Mouse (Mus musculus): ENCODE data around the gene Lta.

Lta gene

DNA sequence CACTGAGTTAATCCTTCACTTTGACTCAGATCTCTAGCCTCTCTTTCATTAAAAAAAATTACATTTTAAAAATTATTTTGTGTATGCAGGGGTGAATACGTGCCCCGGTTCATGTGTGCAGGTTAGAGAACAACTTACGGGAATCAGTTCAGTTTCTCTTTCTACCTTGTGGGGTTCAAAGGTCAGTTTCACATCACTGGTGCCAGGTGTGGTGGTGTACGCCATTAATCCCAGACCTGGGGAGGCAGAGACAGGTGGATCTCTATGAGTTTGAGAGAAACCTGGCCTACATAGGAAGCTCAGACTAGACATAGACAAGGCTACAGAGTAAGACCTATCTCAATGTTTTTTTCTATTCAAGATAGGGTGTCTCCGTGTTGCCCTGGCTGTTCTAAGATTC, 7.9 kb upstream of the Lta start:
- in situ Hi-C loops (cut with MboI, MseI): loop anchor here (10.0 to 25.0 kb wide), 2 partner anchors 799 to 1458 kb away; partner anchors contain the start of gene H2-T24

DNA sequence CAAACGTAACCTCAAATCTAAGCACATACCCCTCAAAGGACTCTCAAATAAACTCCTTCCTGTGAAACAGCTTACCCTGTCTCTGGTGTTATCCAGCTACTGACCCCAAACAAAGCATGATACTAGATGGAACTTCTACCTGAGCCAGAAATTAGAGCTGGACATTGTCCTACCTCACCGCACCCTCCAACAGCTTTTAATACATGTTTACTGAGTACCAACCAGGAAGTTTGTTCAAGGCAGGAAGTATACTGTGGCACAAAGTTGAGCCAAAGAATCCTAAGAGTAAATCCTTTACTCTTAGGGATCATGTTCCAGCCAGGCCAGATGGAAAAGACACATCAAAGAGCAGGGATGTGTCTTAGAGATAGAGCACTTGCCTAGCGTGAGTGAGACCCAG, 5.4 kb upstream of the Lta start:
- in situ Hi-C loops (cut with MboI, MseI): loop anchor here (10.0 to 25.0 kb wide), 2 partner anchors 802 to 1456 kb away; partner anchors contain the start of gene H2-T24

DNA sequence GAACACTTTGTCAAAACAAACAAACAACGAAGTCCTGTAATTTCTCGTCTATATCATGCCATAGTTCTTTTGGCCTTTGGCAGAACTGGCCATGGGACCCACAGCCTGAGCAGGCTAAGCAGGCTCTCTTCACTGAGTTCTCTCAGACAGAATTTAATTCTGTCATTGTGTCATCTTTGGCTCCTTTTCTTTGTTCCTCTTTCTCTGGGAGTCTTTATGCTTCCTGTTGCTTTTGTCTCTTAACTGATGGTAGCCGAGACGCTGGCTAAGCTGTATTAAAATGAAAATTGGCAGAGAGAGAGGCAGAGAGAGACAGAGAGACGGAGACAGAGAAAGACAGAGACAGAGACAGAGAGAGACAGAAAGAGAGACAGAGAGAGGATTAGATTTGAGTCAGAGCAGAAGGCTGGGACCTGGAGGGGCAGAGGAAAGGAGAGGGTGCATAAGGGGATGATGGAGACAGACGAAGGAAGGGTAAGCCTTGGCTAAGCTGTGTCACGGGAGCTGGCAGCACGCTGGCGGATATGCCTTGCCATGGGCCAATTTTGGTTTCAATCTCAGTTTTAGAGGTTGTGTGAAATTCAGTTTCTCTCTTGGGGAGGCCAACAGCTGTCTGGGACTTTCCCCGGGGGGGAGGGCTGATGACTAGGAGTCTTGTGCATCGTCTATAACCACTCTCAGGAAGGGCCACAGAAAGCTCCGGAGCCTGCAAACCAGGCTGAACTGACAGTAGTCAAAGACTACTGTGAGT, 4.8 kb upstream of the Lta start:
- in situ Hi-C loops (cut with MboI, MseI): loop anchor here (10.0 to 25.0 kb wide), 2 partner anchors 802 to 1455 kb away; partner anchors contain the start of gene H2-T24

GRCm38 (mm10) chr17:35205380-35205769, 224 bp upstream of the Lta start:
- in situ Hi-C loops (cut with MboI, MseI): loop anchor here (25.0 kb wide), 1 partner anchor 807 kb away; the partner anchor contains the start of gene H2-T24

DNA sequence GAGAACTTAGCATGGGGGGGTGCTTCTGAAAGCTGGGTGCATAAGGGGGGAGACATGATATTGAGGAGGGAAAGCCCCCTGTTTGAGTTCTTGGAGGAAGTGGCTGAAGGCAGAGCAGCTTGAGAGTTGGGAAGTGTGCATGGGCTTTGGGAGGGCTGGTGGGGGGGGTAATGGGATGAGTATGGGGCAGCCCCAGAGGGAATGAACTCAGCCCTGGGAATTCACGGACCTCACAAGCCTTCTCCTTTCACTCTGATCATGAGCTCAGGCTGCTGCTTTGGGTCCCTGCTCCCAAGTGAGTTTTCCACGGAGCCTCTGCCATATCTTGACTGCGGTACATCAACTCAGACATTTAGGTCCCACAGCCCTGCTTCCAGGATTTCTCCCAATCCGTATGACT, 2.7 kb downstream of the Lta start:
- in situ Hi-C loops (cut with MboI, MseI): loop anchor here (25.0 kb wide), 1 partner anchor 810 kb away; the partner anchor contains the start of gene H2-T24

GRCm38 (mm10) chr17:35201787-35202186, 3.4 kb downstream of the Lta start, which contains the start of gene Tnf:
Gene Tnf (minus strand): TSS chr17:35202007.
- in situ Hi-C loops (cut with MboI, MseI): loop anchor here (25.0 kb wide), 1 partner anchor 811 kb away; the partner anchor contains the start of gene H2-T24

GRCm38 (mm10) chr17:35201128-35201527, 4.0 kb downstream of the Lta start:
- in situ Hi-C loops (cut with MboI, MseI): loop anchor here (25.0 kb wide), 1 partner anchor 811 kb away; the partner anchor contains the start of gene H2-T24

- in situ Hi-C loops (cut with MboI, MseI): loop anchor here (25.0 kb wide), 1 partner anchor 812 kb away; the partner anchor contains the start of gene H2-T24
These were observed 4.8 kb downstream of the Lta start for GRCm38 (mm10) chr17:35200398-35200797.

DNA sequence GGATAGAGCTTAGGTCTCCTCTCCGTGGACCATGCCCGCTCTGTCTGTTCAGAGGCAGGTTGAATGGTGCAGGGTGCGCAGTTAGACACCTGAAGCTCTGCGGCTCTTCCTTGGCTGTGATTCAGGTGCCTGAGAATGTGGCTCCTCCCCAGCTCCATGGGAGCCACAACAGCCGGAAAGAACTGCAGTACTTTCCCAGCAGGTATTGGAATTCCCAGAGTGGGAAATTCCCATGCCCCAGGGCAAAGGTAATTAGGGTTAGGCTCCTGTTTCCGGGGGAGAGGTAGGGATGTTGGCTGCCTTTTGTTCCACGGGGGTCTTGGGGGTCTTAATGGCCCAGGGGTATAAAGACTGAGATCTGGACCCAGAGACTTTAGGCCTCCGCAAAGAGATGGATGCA, 6.2 kb downstream of the Lta start:
- in situ Hi-C loops (cut with MboI, MseI): loop anchor here (5.0 kb wide), 1 partner anchor 33 kb away; the partner anchor contains the start of gene Atp6v1g2

DNA sequence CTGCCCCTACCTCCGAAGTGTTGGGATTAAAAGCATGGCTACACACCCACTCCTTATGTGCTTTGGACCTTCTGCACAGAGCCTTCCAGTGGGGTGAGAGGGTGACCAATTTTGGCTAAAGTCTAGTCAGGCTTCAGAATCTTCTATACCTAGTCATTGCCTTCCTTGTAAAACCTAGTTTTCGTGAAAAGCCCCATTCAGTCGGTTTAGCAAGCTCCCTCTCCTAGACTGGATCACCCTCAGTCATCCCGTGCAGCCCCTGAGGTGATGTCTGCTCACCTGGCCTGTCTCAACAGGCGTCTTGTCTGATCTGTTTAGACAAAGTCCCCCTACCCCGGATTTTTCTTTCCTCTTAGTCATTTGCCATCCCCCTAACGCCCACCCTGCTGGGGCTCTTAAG, 7.1 kb downstream of the Lta start:
- in situ Hi-C loops (cut with MboI, MseI): loop anchor here (5.0 kb wide), 1 partner anchor 34 kb away; the partner anchor contains the start of gene Atp6v1g2

DNA sequence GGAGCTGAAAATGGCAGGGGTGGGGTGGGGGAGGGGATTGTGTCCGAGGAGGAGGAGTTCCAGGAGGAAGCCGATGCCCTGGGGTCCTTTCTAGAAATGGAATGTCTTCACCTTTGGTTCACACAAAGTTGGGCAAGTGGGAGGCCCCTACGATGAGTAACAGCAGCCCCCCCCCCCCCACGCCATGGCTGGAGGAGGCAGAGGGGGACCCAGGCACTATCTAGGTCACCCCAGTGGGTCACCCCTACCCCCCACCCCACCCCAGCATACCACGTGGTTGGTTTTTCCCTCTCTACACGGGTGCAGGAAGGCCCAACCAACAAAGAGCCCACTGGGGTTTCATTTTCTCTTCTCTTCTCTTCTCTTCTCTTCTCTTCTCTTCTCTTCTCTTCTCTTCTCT, 8.0 kb downstream of the Lta start:
- in situ Hi-C loops (cut with MboI, MseI): loop anchor here (5.0 kb wide), 1 partner anchor 35 kb away; the partner anchor contains the start of gene Atp6v1g2

DNA sequence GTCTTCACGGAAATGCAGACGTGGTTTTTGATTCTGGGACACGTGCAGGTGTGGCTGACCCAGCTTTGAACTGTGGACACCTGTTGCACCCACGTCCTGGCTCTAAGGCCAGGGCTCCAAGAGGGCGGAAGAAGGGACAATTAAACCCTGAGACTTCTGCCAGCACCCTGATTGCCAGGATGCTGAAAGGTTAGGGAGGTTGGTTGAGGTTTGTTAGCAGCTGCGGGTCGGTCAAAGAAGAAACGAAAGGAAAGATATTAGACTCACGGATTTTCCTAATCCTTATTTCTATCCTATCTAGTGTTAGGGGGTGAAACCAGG, 8.9 kb downstream of the Lta start:
- in situ Hi-C loops (cut with MboI, MseI): loop anchor here (5.0 kb wide), 1 partner anchor 36 kb away; the partner anchor contains the start of gene Atp6v1g2

DNA sequence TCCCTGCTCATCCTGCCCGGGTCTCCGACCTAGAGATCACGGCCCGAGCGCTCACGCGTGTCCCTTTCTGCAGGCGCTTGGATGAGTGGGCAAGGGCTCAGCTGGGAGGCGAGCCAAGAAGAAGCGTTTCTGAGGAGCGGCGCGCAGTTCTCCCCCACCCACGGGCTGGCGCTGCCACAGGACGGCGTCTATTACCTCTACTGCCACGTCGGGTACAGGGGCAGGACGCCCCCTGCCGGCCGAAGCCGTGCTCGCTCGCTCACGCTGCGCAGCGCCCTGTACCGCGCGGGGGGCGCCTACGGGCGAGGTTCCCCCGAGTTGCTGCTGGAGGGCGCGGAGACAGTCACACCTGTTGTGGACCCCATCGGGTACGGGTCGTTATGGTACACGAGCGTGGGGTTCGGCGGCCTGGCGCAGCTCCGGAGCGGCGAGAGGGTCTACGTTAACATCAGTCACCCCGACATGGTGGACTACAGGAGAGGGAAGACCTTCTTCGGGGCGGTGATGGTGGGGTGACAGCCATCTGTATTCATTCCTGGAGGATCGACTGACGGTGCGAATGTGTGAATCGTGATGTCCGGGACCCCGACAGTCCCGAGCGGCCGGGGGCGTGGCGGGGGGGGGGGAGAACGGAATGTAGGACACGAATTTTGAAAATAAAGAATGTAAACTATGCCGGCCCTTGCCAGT, 9.4 kb downstream of the Lta start:
- in situ Hi-C loops (cut with MboI, MseI): loop anchor here (5.0 kb wide), 1 partner anchor 37 kb away; the partner anchor contains the start of gene Atp6v1g2

DNA sequence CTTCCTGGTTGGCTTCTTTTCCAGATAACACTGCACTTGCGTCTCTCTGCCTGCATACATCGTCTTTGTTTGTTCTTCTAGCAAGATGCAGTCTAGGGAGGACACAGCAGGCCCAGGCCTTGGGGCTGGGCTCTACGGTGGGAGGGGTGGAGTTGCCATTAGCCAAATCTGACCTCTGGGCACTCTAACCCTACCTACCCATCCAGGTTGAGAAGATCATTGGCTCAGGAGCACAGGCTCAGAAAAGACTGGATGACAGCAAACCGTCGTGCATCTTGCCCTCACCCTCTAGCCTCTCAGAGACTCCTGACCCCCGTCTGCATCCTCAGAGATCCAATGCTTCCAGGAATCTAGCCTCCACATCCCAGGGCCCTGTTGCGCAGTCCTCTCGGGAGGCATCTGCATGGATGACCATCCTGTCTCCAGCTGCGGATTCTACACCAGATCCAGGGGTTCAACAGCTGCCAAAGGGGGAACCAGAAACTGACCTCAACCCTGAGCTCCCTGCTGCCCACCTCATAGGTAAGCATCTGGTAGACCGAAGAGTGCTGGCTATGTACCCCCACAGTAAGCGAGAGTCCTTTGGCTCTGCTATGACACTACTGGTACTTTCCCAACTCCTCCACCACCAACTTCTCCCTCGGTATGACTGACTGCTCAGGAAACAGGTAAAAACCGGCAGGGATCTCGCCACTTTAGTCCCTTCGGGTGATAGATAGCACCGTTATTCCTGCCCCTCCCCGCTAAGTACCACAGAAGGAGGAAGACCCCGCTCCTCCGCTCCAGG, 10.1 kb downstream of the Lta start:
- in situ Hi-C loops (cut with MboI, MseI): loop anchor here (5.0 kb wide), 1 partner anchor 37 kb away; the partner anchor contains the start of gene Atp6v1g2

DNA sequence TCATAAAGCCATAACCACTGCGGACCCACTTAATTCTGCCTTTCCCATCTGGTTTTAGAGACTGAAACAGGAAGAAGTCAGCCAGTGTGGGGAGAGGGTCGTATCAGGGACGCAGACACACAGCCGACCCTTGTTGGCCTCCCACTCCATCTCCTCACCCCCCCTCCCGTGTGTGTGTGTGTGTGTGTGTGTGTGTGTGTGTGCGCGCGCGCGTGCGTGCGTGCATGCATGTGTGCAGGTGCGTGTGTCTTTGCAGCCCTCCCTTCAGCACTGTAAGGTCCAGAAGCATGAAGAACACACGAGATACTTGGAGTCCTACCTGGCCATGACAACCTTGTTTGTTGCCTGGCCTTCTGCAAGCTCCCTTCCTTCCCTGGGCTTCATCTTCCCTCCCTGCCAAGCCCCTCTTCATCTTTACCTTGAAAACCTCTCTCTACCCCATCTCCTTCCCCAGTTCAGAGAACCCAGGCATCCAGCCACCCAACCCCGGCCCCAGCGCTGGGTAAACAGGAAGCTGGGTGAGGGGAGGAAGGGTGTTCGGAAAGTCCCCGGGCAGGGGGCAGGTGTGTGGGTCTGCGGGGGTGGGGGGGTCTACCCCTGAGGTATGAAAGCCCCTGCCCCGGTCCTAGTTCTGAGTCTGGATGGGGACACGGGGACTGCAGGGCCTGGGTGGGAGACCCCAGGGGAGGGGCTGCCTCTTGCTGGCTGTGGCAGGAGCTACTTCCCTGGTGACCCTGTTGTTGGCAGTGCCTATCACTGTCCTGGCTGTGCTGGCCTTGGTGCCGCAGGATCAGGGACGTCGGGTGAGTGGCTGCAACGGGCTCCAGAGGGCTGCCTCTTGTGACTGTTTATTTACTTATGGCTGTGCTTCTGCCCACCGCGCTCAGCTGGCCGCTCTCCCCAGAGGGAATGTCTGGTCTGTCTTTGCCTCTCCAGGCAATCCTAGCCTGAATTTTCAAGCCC, 11.0 kb downstream of the Lta start, which contains the start of gene Ltb:
TSS of gene Ltb (plus strand) at position 559 of the 963 bp plus-strand sequence.
- in situ Hi-C loops (cut with MboI, MseI): no loop called here

- in situ Hi-C loops (cut with MboI, MseI): no loop called here
These were observed 12.2 kb downstream of the Lta start for GRCm38 (mm10) chr17:35192924-35193323.

GRCm38 (mm10) chr17:35191723-35192122, 13.4 kb downstream of the Lta start:
- in situ Hi-C loops (cut with MboI, MseI): no loop called here

DNA sequence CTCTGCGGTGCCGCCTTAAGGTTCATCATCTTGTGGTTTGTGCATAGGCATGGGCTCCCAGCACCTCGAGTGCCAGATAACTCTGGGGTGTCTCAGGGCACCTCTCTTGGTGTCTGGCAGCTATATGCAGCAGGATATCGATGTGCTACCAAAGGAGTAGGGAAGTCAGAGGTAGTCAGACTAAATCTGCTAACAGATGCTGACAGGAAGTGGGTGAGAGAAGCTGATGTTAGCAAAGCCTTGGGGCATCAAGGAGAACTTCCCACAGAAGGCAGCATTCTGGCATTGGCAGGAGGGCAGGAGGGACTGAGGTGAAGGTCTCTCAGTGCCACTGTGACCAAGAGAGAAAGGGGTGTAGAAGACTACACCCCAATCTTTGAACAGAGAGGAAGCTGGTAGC, 15.1 kb downstream of the Lta start:
- in situ Hi-C loops (cut with MboI, MseI): no loop called here

GRCm38 (mm10) chr17:35189186-35189585, 16.0 kb downstream of the Lta start:
- in situ Hi-C loops (cut with MboI, MseI): no loop called here
